ENCODE assay signal across 9 mouse cellular contexts in genomic region chr11:84521751-84522299, GRCm38 (mm10). TPM values are rescaled to one million over a fixed set of nuclear protein-coding genes. Genes with fewer than 3 reads are reported as not detected.
DNase-seq lines count a peak whose midpoint lies in the region; ATAC-seq and TF ChIP-seq lines count a peak whose summit lies in the region.
"Had no signal": no experiment of that assay in that cellular context is flagged by ENCODE, and none has a peak within 500 bp of the region (broad histone marks: within the 10 kb centered on the region; RNA-seq: fewer than 3 reads in every experiment).

No protein-coding gene starts in this region.

- peak; percentile 50 to 66 for DNase-seq in cerebellum, adult 2 months
- DNase-seq in cerebellum, postnatal 4 days (ENCODE audit: low spot score in 2 of 2): no peak
- DNase-seq in stomach, postnatal 0 days (ENCODE audit: low spot score): no peak
- no peak for DNase-seq in layer of hippocampus, adult 11-12 months (ENCODE audit: low spot score)
- no peak for DNase-seq in natural killer cell, adult 2 months (ENCODE audit: low spot score in 2 of 2)

- H3K9ac ChIP-seq in stomach, embryonic 15.5 days: no peak overlapping the region
- no peak overlapping the region for H3K9ac ChIP-seq in stomach, postnatal 0 days (ENCODE audit: low read length)
- H3K9ac ChIP-seq in kidney, embryonic 16.5 days (replicated peaks; ENCODE audit: low read length): peak overlapping the region; percentile 65
- H3K9ac ChIP-seq in neural tube, embryonic 15.5 days (replicated peaks): peak overlapping the region; percentile 62
- H3K9ac ChIP-seq: embryonic facial prominence, embryonic 12.5 days had no signal

- no peaks in the 10 kb centered on the region; the same call in 1 of the 2 replicates for H3K27me3 ChIP-seq in cerebellum, adult 2 months (ENCODE audit: control insufficient read depth, insufficient read depth, low read length)
- peaks cover 90% of the 10 kb centered on the region for H3K27me3 ChIP-seq in stomach, embryonic 15.5 days (replicated peaks)
- H3K27me3 ChIP-seq in stomach, postnatal 0 days (ENCODE audit: control insufficient read depth, insufficient read depth, low read length): peaks cover 41% of the 10 kb centered on the region; the same call in 1 of the 2 replicates
- H3K27me3 ChIP-seq in kidney, embryonic 16.5 days (ENCODE audit: insufficient read depth, low read length): peaks cover 80% of the 10 kb centered on the region
- H3K27me3 ChIP-seq in neural tube, embryonic 15.5 days (replicated peaks): peaks cover 78% of the 10 kb centered on the region

- TF ChIP-seq EP300 in stomach, postnatal 0 days (optimal IDR thresholded peaks at IDR 0.05): no peak

- peaks cover 19% of the 10 kb centered on the region for H3K4me1 ChIP-seq in cerebellum, adult 2 months (ENCODE audit: control insufficient read depth, insufficient read depth, low read length)
- peaks cover 35% of the 10 kb centered on the region for H3K4me1 ChIP-seq in stomach, embryonic 15.5 days
- H3K4me1 ChIP-seq in stomach, postnatal 0 days (replicated peaks; ENCODE audit: control insufficient read depth, insufficient read depth): peaks cover 3% of the 10 kb centered on the region; the same call in 1 of the 2 replicates
- peaks cover 25% of the 10 kb centered on the region; the same call in 1 of the 2 replicates for H3K4me1 ChIP-seq in kidney, embryonic 16.5 days (ENCODE audit: insufficient read depth, low read length)
- H3K4me1 ChIP-seq in neural tube, embryonic 15.5 days: peaks cover 34% of the 10 kb centered on the region

- H3K36me3 ChIP-seq in stomach, embryonic 15.5 days: no peaks in the 10 kb centered on the region
- H3K36me3 ChIP-seq in stomach, postnatal 0 days (ENCODE audit: control insufficient read depth, insufficient read depth, low read length): no peaks in the 10 kb centered on the region
- no peaks in the 10 kb centered on the region for H3K36me3 ChIP-seq in kidney, embryonic 16.5 days (ENCODE audit: insufficient read depth, low read length)
- H3K36me3 ChIP-seq in neural tube, embryonic 15.5 days: no peaks in the 10 kb centered on the region
- H3K36me3 ChIP-seq: embryonic facial prominence, embryonic 12.5 days had no signal

- 6% methylated on average over 24 of the region's 24 CpGs for WGBS in cerebellum, adult 2 months
- WGBS in stomach, embryonic 15.5 days: 18% methylated on average over 24 of the region's 24 CpGs
- WGBS in stomach, postnatal 0 days: 18% methylated on average over 24 of the region's 24 CpGs
- whole genome bisulfite sequencing in kidney, embryonic 16.5 days: 6% methylated on average over 24 of the region's 24 CpGs
- 4% methylated on average over 24 of the region's 24 CpGs for WGBS in neural tube, embryonic 15.5 days

- no peak for TF ChIP-seq CTCF in cerebellum, adult 2 months (IDR thresholded peaks at IDR 0.05; ENCODE audit: borderline replicate concordance, insufficient read depth, low read depth, low read length)
- no peak for TF ChIP-seq CTCF in stomach, postnatal 0 days (IDR thresholded peaks at IDR 0.05; ENCODE audit: low read depth)

- peak overlapping the region; percentile 97 for H3K27ac ChIP-seq in cerebellum, adult 2 months (ENCODE audit: insufficient read depth, low read length)
- H3K27ac ChIP-seq in stomach, embryonic 15.5 days: no peak overlapping the region
- no peak overlapping the region for H3K27ac ChIP-seq in stomach, postnatal 0 days (replicated peaks)
- peak overlapping the region; percentile 4; the same call in 1 of the 2 replicates for H3K27ac ChIP-seq in kidney, embryonic 16.5 days (ENCODE audit: low read length)
- H3K27ac ChIP-seq in neural tube, embryonic 15.5 days (replicated peaks): peak overlapping the region; percentile 83
- H3K27ac ChIP-seq: embryonic facial prominence, embryonic 12.5 days had no signal

- no peaks in the 10 kb centered on the region for H3K9me3 ChIP-seq in stomach, embryonic 15.5 days
- no peaks in the 10 kb centered on the region for H3K9me3 ChIP-seq in stomach, postnatal 0 days (ENCODE audit: control insufficient read depth, low read length)
- H3K9me3 ChIP-seq in kidney, embryonic 16.5 days (ENCODE audit: low read length): no peaks in the 10 kb centered on the region
- H3K9me3 ChIP-seq in neural tube, embryonic 15.5 days (replicated peaks): no peaks in the 10 kb centered on the region
- H3K9me3 ChIP-seq: embryonic facial prominence, embryonic 12.5 days had no signal

- peak overlapping the region; percentile 99 for H3K4me3 ChIP-seq in cerebellum, adult 2 months (replicated peaks; ENCODE audit: insufficient read depth, low read depth, low read length)
- no peak overlapping the region for H3K4me3 ChIP-seq in stomach, embryonic 15.5 days (replicated peaks)
- no peak overlapping the region for H3K4me3 ChIP-seq in stomach, postnatal 0 days (ENCODE audit: low read depth, low read length)
- peak overlapping the region; percentile 51 for H3K4me3 ChIP-seq in kidney, embryonic 16.5 days (ENCODE audit: low read length)
- H3K4me3 ChIP-seq in neural tube, embryonic 15.5 days (replicated peaks): peak overlapping the region; percentile 50

- no peak for ATAC-seq in stomach, embryonic 15.5 days (ENCODE audit: insufficient read depth, low FRiP score, low read depth)
- no peak for ATAC-seq in stomach, postnatal 0 days (ENCODE audit: low FRiP score, low TSS enrichment)
- ATAC-seq in kidney, embryonic 16.5 days (ENCODE audit: low FRiP score, low TSS enrichment): no peak
- no peak for ATAC-seq in neural tube, embryonic 15.5 days (ENCODE audit: low FRiP score)

- TF ChIP-seq POLR2A in cerebellum, adult 2 months (IDR thresholded peaks at IDR 0.05; ENCODE audit: borderline replicate concordance, insufficient read depth, low read length): no peak

- H3K4me2 ChIP-seq in stomach, embryonic 15.5 days: 0 out of 2 replicates have a peak overlapping the region, but pooled peaks have one; percentile 41
- no peak overlapping the region for H3K4me2 ChIP-seq in stomach, postnatal 0 days (replicated peaks; ENCODE audit: low read depth)
- H3K4me2 ChIP-seq in kidney, embryonic 16.5 days (replicated peaks; ENCODE audit: low read depth, low read length): peak overlapping the region; percentile 53
- H3K4me2 ChIP-seq in neural tube, embryonic 15.5 days: peak overlapping the region; percentile 70

RNA-seq across cellular contexts. Expression of gene Lhx1, which starts 3.5 kb away (rescaled TPM):
- 37.3 and 43.9 TPM in 2 replicates for polyA plus RNA-seq in cerebellum, adult 2 months (2012; rRNA removed)
- 0.40 and 0.42 TPM in 2 replicates for polyA plus RNA-seq in stomach, embryonic 15.5 days (2015; fragmentation: Nextera tagmentation; extraction: Ambion mirVana)
- not detected in 2 replicates for polyA plus RNA-seq in stomach, postnatal 0 days (2015; fragmentation: Nextera tagmentation; extraction: Ambion mirVana)
- polyA plus RNA-seq in kidney, embryonic 16.5 days (2015; fragmentation: Nextera tagmentation; extraction: Ambion mirVana): 31.2 and 35.0 TPM in 2 replicates
- 30.0 and 37.6 TPM in 2 replicates for polyA plus RNA-seq in neural tube, embryonic 15.5 days (2015; fragmentation: Nextera tagmentation; extraction: Ambion mirVana)

RNA-seq across cellular contexts. Expression of gene Aatf, which starts 8.5 kb away (rescaled TPM):
- polyA plus RNA-seq in cerebellum, adult 2 months (2012; rRNA removed): 14.0 and 14.1 TPM in 2 replicates
- polyA plus RNA-seq in stomach, embryonic 15.5 days (2015; fragmentation: Nextera tagmentation; extraction: Ambion mirVana): 50.4 and 60.4 TPM in 2 replicates
- 24.3 and 24.8 TPM in 2 replicates for polyA plus RNA-seq in stomach, postnatal 0 days (2015; fragmentation: Nextera tagmentation; extraction: Ambion mirVana)
- 60.0 and 62.3 TPM in 2 replicates for polyA plus RNA-seq in kidney, embryonic 16.5 days (2015; fragmentation: Nextera tagmentation; extraction: Ambion mirVana)
- 49.8 and 53.9 TPM in 2 replicates for polyA plus RNA-seq in neural tube, embryonic 15.5 days (2015; fragmentation: Nextera tagmentation; extraction: Ambion mirVana)

Comparison
In these comparisons a context has a peak if more than half of its experiments do, and no peak if none do; other contexts are left out.
1. DNase-seq: peak in cerebellum, adult 2 months (2 of 2); none in cerebellum, postnatal 4 days (0 of 2), stomach, postnatal 0 days (single experiment), layer of hippocampus, adult 11-12 months (single experiment) and natural killer cell, adult 2 months (0 of 2).
2. H3K27ac ChIP-seq: peak in cerebellum, adult 2 months (single experiment), kidney, embryonic 16.5 days (single experiment) and neural tube, embryonic 15.5 days (single experiment); none in stomach, embryonic 15.5 days (single experiment) and stomach, postnatal 0 days (single experiment).
3. H3K4me3 ChIP-seq: peak in cerebellum, adult 2 months (single experiment), kidney, embryonic 16.5 days (single experiment) and neural tube, embryonic 15.5 days (single experiment); none in stomach, embryonic 15.5 days (single experiment) and stomach, postnatal 0 days (single experiment).
4. H3K9ac ChIP-seq: peak in kidney, embryonic 16.5 days (single experiment) and neural tube, embryonic 15.5 days (single experiment); none in stomach, embryonic 15.5 days (single experiment) and stomach, postnatal 0 days (single experiment).
5. RNA of gene Lhx1, which starts 3.5 kb away (polyA plus RNA-seq): 30.0 to 37.6 TPM in neural tube, embryonic 15.5 days, 37.3 to 43.9 TPM in cerebellum, adult 2 months and 31.2 to 35.0 TPM in kidney, embryonic 16.5 days; 0.40 to 0.42 TPM in stomach, embryonic 15.5 days and not detected in stomach, postnatal 0 days; every median in the first group is over 10 times any median in the second.